Mouse (Mus musculus): ENCODE data around the gene Rbmy. TPM values are rescaled to one million over a fixed set of nuclear protein-coding genes. Genes with fewer than 3 reads are reported as not detected.

Gene Rbmy
- not detected for polyA plus RNA-seq (2014; fragmentation: Illumina TruSeq; extraction: RNeasy Lipid Tissue Mini Kit (QIAGEN cat#74804))

DNA sequence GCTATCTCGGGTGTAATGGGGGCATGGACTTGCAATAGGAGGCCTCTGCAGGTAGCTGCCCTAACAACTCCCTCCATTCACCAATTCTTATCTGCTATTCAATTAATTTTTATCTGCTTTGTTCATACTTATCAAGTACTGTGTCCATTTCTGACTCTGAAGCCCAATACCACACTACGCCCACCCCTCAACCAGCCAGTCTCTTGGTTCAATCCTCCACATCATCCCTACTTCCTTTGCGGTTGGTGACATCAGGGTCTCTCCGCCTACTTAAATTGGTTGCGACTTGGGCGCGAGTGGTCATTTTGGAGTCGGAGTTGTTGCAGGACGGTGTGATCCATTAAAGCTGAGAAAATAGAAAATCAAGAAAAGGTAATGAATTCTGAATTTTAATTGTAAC, at the start of gene Rbmy, which contains the start of gene Gm10256:
Gene Rbmy, plus strand, starts transcription at position 301 of the 400 bp plus-strand sequence.
Gene Gm10256, plus strand, starts transcription at position 320 of the 400 bp plus-strand sequence.

DNA sequence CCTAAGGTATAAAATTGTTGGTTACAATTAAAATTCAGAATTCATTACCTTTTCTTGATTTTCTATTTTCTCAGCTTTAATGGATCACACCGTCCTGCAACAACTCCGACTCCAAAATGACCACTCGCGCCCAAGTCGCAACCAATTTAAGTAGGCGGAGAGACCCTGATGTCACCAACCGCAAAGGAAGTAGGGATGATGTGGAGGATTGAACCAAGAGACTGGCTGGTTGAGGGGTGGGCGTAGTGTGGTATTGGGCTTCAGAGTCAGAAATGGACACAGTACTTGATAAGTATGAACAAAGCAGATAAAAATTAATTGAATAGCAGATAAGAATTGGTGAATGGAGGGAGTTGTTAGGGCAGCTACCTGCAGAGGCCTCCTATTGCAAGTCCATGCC, 34.4 kb upstream of the Rbmy start, which contains the start of gene Gm4064:
Gene Gm4064, minus strand, starts transcription at position 101 of the 400 bp plus-strand sequence.

Other genes starting within 250 kb of the Rbmy start
- not detected for gene H2al2c, start 231.6 kb upstream of the Rbmy start, polyA plus RNA-seq (2014; fragmentation: Illumina TruSeq; extraction: RNeasy Lipid Tissue Mini Kit (QIAGEN cat#74804))
- gene Sry, start 167.0 kb upstream of the Rbmy start, polyA plus RNA-seq (2014; fragmentation: Illumina TruSeq; extraction: RNeasy Lipid Tissue Mini Kit (QIAGEN cat#74804)): not detected
- gene H2al2b, start 110.0 kb upstream of the Rbmy start, polyA plus RNA-seq (2014; fragmentation: Illumina TruSeq; extraction: RNeasy Lipid Tissue Mini Kit (QIAGEN cat#74804)): not detected
- not detected for gene Gm4064, start 34.5 kb upstream of the Rbmy start, polyA plus RNA-seq (2014; fragmentation: Illumina TruSeq; extraction: RNeasy Lipid Tissue Mini Kit (QIAGEN cat#74804))
- gene Gm10256, start within 50 bp of the Rbmy start, polyA plus RNA-seq (2014; fragmentation: Illumina TruSeq; extraction: RNeasy Lipid Tissue Mini Kit (QIAGEN cat#74804)): not detected
- gene Gm10352, start 70.3 kb downstream of the Rbmy start, polyA plus RNA-seq (2014; fragmentation: Illumina TruSeq; extraction: RNeasy Lipid Tissue Mini Kit (QIAGEN cat#74804)): not detected
- not detected for gene Gm29289, start 101.9 kb downstream of the Rbmy start, polyA plus RNA-seq (2014; fragmentation: Illumina TruSeq; extraction: RNeasy Lipid Tissue Mini Kit (QIAGEN cat#74804))

All from ovary, adult 10 weeks (tissue).